Mouse (Mus musculus) layer of hippocampus, adult 6 months (tissue): ENCODE results near the gene Xpnpep2. TPM values are rescaled to one million over a fixed set of nuclear protein-coding genes. Genes with fewer than 3 reads are reported as not detected.

Experiments
- long read RNA-seq, 2 experiments: library from polyadenylated mRNA; unstranded; transcript quantifications; one replicate each; pipeline ENCODE4 v2.0.0; 2019 to 2020
- polyA plus RNA-seq: library from polyadenylated mRNA; unstranded; fragments of <200 nt; fragmentation: Nextera tagmentation; gene quantifications from 2 replicates; pipeline ENCODE4 v1.2.3, GENCODE M21; 2021

Xpnpep2 gene
- 0.24 and 0.39 TPM in 2 replicates for polyA plus RNA-seq
- long read RNA-seq, experiment 1, partial matches to known transcripts = 1 of 1 reads
- long read RNA-seq, experiment 1, other reads (novel, unspliced or antisense) = 0 of 1 reads
- long read RNA-seq, experiment 2, partial matches to known transcripts = 1 of 4 reads
- long read RNA-seq, experiment 2, other reads (novel, unspliced or antisense) = 0 of 4 reads

GRCm38 (mm10) chrX:48108394-48109315, at the start of gene Xpnpep2:
Xpnpep2 (plus strand) TSS chrX:48108725.

GRCm38 (mm10) chrX:48146262-48146661, 37.7 kb downstream of the Xpnpep2 start, which contains the start of gene Sash3:
Sash3 (plus strand) TSS chrX:48146436.

Other genes with a start within 250 kb of the Xpnpep2 start
- 8.1 and 9.4 TPM in 2 replicates for gene Smarca1, start 215.8 kb upstream of the Xpnpep2 start, polyA plus RNA-seq
- gene Ocrl, start 196.3 kb upstream of the Xpnpep2 start, polyA plus RNA-seq = 10.6 and 10.7 TPM in 2 replicates
- gene Apln, start 73.9 kb upstream of the Xpnpep2 start, polyA plus RNA-seq = 14.3 and 19.5 TPM in 2 replicates
- 1.5 and 1.8 TPM in 2 replicates for gene Sash3, start 37.7 kb downstream of the Xpnpep2 start, polyA plus RNA-seq
- gene Zdhhc9, start 100.2 kb downstream of the Xpnpep2 start, polyA plus RNA-seq = 24.8 and 30.6 TPM in 2 replicates
- gene Utp14a, start 148.1 kb downstream of the Xpnpep2 start, polyA plus RNA-seq = 9.7 and 11.4 TPM in 2 replicates
- gene Bcorl1, start 232.6 kb downstream of the Xpnpep2 start, polyA plus RNA-seq = 2.2 and 2.3 TPM in 2 replicates